Mouse (Mus musculus) olfactory bulb, adult 2 months (tissue): ENCODE data around the gene Olfr623.

Experiments
- CTCF ChIP-seq: fragments of 200-500 bp; IDR thresholded peaks from 2 replicates; pipeline ENCODE4 v1.5.1; 2012; ENCODE audit warnings: low read depth, mild to moderate bottlenecking, low read length, moderate library complexity; ENCODE audit not compliant: insufficient read depth
- POLR2A ChIP-seq: fragments of 200-500 bp; IDR thresholded peaks from 2 replicates; pipeline ENCODE4 v1.6.1; 2012; ENCODE audit warnings: mild to moderate bottlenecking, low read depth, low read length, moderate library complexity; ENCODE audit not compliant: insufficient read depth

DNA sequence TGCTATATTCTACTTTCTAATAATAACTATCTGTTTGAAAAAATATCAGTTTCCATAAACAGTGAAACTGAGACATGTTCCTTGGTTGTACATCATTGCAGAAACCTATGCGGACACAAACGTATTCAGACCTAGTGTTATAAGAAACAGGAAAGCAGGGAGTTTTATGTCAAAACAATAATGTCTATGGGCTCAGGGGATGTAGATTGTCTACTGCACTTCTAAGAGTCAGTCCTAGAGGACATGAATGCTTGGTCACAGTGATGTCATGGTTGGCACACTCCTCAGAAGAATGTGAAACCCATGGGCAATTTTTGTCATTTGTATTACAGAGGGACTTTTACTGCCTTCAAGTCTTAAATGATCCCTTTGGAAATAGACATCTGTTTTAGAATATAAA, 7.6 kb upstream of the Olfr623 start, which contains the start of gene Olfr624:
- no peak for TF ChIP-seq CTCF
- TF ChIP-seq POLR2A: no peak
